Mouse (Mus musculus) CH12.LX (cell line): ENCODE data around the gene Trim10. TPM values are rescaled to one million over a fixed set of nuclear protein-coding genes. Genes with fewer than 3 reads are reported as not detected.

Experiments
- DNase-seq: peaks from one replicate; pipeline ENCODE4 v3.0.0-alpha.2; 2013; ENCODE audit errors: extremely low read depth
- H3K27ac ChIP-seq: 2 replicates; pipeline ENCODE4 v1.5.1; 2012; ENCODE audit warnings: low read depth, mild to moderate bottlenecking, control low read depth, moderate library complexity; ENCODE audit not compliant: insufficient read depth
- H3K27me3 ChIP-seq: replicated peaks from 2 replicates; pipeline ENCODE3; 2012; ENCODE audit warnings: inconsistent platforms
- H3K36me3 ChIP-seq, 2 experiments: replicated peaks in 1 of 2; 2 replicates each; pipeline versions ENCODE3 to v1.6.1; 2012; ENCODE audit warnings: inconsistent platforms in 1 of 2, low read length in 1 of 2, mild to moderate bottlenecking in 1 of 2, mixed read lengths in 1 of 2, moderate library complexity in 1 of 2; ENCODE audit not compliant: control insufficient read depth in 1 of 2, insufficient read depth in 1 of 2
- H3K4me1 ChIP-seq, 2 experiments: 2 replicates each; pipeline ENCODE4 v1.6.1; 2012; ENCODE audit warnings: inconsistent platforms in 1 of 2, moderate library complexity in 1 of 2; ENCODE audit not compliant: insufficient read depth in 2 of 2, control insufficient read depth in 1 of 2
- H3K4me2 ChIP-seq: 2 replicates; pipeline ENCODE4 v1.6.1; 2012; ENCODE audit warnings: low read depth, mild to moderate bottlenecking, control low read depth; ENCODE audit not compliant: poor library complexity, insufficient read depth, severe bottlenecking
- H3K4me3 ChIP-seq, 3 experiments: fragments of 150-350 bp in 1 of 3; sonication (generic) in 1 of 3; replicated peaks in 1 of 3; 2 replicates each; pipeline versions ENCODE3 to v1.5.1; 2011 to 2012; ENCODE audit warnings: low read depth in 2 of 3, low read length in 2 of 3, mild to moderate bottlenecking in 2 of 3, moderate library complexity in 2 of 3, control low read depth in 1 of 3, improper control_type of control experiment in 1 of 3, inconsistent platforms in 1 of 3, mixed read lengths in 1 of 3; ENCODE audit not compliant: poor library complexity in 1 of 3
- H3K79me2 ChIP-seq: replicated peaks from 2 replicates; pipeline ENCODE4 v1.6.1; 2012; ENCODE audit warnings: mild to moderate bottlenecking, moderate library complexity; ENCODE audit not compliant: control insufficient read depth, poor library complexity, insufficient read depth, severe bottlenecking; ENCODE audit errors: extremely low read depth
- H3K9ac ChIP-seq: 2 replicates; pipeline ENCODE4 v1.6.1; 2012; ENCODE audit warnings: low read depth, mild to moderate bottlenecking, control low read depth, moderate library complexity; ENCODE audit not compliant: insufficient read depth
- H3K9me3 ChIP-seq: replicated peaks from 2 replicates; pipeline ENCODE3; 2012; ENCODE audit warnings: low read length, inconsistent platforms, mixed read lengths
- BHLHE40 ChIP-seq: IDR thresholded peaks from 2 replicates; pipeline ENCODE4 v1.6.1; 2011; ENCODE audit warnings: mild to moderate bottlenecking, low read depth, low read length, improper control_type of control experiment
- E2F4 ChIP-seq: IDR thresholded peaks from 2 replicates; pipeline ENCODE4 v1.6.1; 2011; ENCODE audit warnings: low read depth, low read length, improper control_type of control experiment; ENCODE audit not compliant: insufficient replicate concordance
- ELF1 ChIP-seq: IDR thresholded peaks from 2 replicates; pipeline ENCODE4 v1.6.1; 2014; ENCODE audit warnings: low read depth, mild to moderate bottlenecking, inconsistent platforms, low read length, improper control_type of control experiment
- EP300 ChIP-seq: IDR thresholded peaks from 2 replicates; pipeline ENCODE4 v1.6.1; 2011; ENCODE audit warnings: low read length, improper control_type of control experiment
- ETS1 ChIP-seq: conservative IDR thresholded peaks from 2 replicates; pipeline ENCODE4 v1.6.1; 2012; ENCODE audit warnings: low read depth, mild to moderate bottlenecking, inconsistent platforms, low read length, improper control_type of control experiment, moderate library complexity
- GABPA ChIP-seq: IDR thresholded peaks from 2 replicates; pipeline ENCODE4 v1.6.1; 2012; ENCODE audit warnings: low read depth, low read length, improper control_type of control experiment, inconsistent platforms; ENCODE audit not compliant: insufficient replicate concordance
- HCFC1 ChIP-seq: IDR thresholded peaks from 2 replicates; pipeline ENCODE4 v1.6.1; 2012; ENCODE audit warnings: low read depth, mild to moderate bottlenecking, inconsistent platforms, low read length, improper control_type of control experiment
- IRF4 ChIP-seq: IDR thresholded peaks from 2 replicates; pipeline ENCODE4 v1.6.1; 2014; ENCODE audit warnings: low read depth, mild to moderate bottlenecking, inconsistent platforms, low read length, improper control_type of control experiment
- JUN ChIP-seq: IDR thresholded peaks from 2 replicates; pipeline ENCODE4 v1.6.1; 2011; ENCODE audit warnings: low read depth, mild to moderate bottlenecking, low read length, improper control_type of control experiment, moderate library complexity; ENCODE audit not compliant: insufficient read depth
- JUND ChIP-seq: conservative IDR thresholded peaks from 2 replicates; pipeline ENCODE4 v1.6.1; 2011; ENCODE audit warnings: low read depth, low read length, improper control_type of control experiment
- KAT2A ChIP-seq: IDR thresholded peaks from 2 replicates; pipeline ENCODE4 v1.6.1; 2012; ENCODE audit warnings: low read length, improper control_type of control experiment, inconsistent platforms; ENCODE audit not compliant: insufficient replicate concordance
- MAFK ChIP-seq: IDR thresholded peaks from 2 replicates; pipeline ENCODE4 v1.6.1; 2011; ENCODE audit warnings: low read length, improper control_type of control experiment; ENCODE audit not compliant: insufficient replicate concordance
- MAX ChIP-seq: IDR thresholded peaks from 2 replicates; pipeline ENCODE4 v1.6.1; 2011; ENCODE audit warnings: low read length, improper control_type of control experiment
- MAZ ChIP-seq: IDR thresholded peaks from 2 replicates; pipeline ENCODE4 v1.6.1; 2012; ENCODE audit warnings: low read depth, mild to moderate bottlenecking, inconsistent platforms, low read length, improper control_type of control experiment, moderate library complexity
- MEF2A ChIP-seq: IDR thresholded peaks from 2 replicates; pipeline ENCODE4 v1.6.1; 2014; ENCODE audit warnings: low read depth, mild to moderate bottlenecking, inconsistent platforms, low read length, improper control_type of control experiment, borderline replicate concordance
- MXI1 ChIP-seq: IDR thresholded peaks from 2 replicates; pipeline ENCODE4 v1.6.1; 2011; ENCODE audit warnings: mild to moderate bottlenecking, low read depth, low read length, improper control_type of control experiment
- MYC ChIP-seq: IDR thresholded peaks from 2 replicates; pipeline ENCODE4 v1.6.1; 2011; ENCODE audit warnings: low read depth, mild to moderate bottlenecking, improper control_type of control experiment, low read length
- NELFE ChIP-seq: IDR thresholded peaks from 2 replicates; pipeline ENCODE4 v1.6.1; 2011; ENCODE audit warnings: low read depth, low read length, improper control_type of control experiment
- NRF1 ChIP-seq: IDR thresholded peaks from 2 replicates; pipeline ENCODE4 v1.6.1; 2014; ENCODE audit warnings: low read depth, mild to moderate bottlenecking, inconsistent platforms, low read length, improper control_type of control experiment, moderate library complexity
- PAX5 ChIP-seq: IDR thresholded peaks from 2 replicates; pipeline ENCODE4 v1.6.1; 2012; ENCODE audit warnings: low read length, inconsistent platforms, mixed read lengths
- RCOR1 ChIP-seq: conservative IDR thresholded peaks from 2 replicates; pipeline ENCODE4 v1.6.1; 2012; ENCODE audit warnings: low read depth, mild to moderate bottlenecking, inconsistent platforms, low read length, improper control_type of control experiment
- TCF12 ChIP-seq: IDR thresholded peaks from 2 replicates; pipeline ENCODE4 v1.6.1; 2014; ENCODE audit warnings: low read depth, mild to moderate bottlenecking, inconsistent platforms, low read length, improper control_type of control experiment
- UBTF ChIP-seq: IDR thresholded peaks from 2 replicates; pipeline ENCODE4 v1.6.1; 2012; ENCODE audit warnings: low read depth, mild to moderate bottlenecking, inconsistent platforms, low read length, improper control_type of control experiment, moderate library complexity
- USF2 ChIP-seq: conservative IDR thresholded peaks from 2 replicates; pipeline ENCODE4 v1.6.1; 2011; ENCODE audit warnings: low read depth, low read length, improper control_type of control experiment
- ZC3H11A ChIP-seq: IDR thresholded peaks from 2 replicates; pipeline ENCODE4 v1.6.1; 2012; ENCODE audit warnings: low read depth, mild to moderate bottlenecking, inconsistent platforms, low read length, improper control_type of control experiment
- ZKSCAN1 ChIP-seq: IDR thresholded peaks from 2 replicates; pipeline ENCODE4 v1.6.1; 2012; ENCODE audit warnings: low read depth, inconsistent platforms, low read length, improper control_type of control experiment, borderline replicate concordance
- ZMIZ1 ChIP-seq: IDR thresholded peaks from 2 replicates; pipeline ENCODE4 v1.6.1; 2012; ENCODE audit warnings: low read depth, mild to moderate bottlenecking, inconsistent platforms, low read length, improper control_type of control experiment
- dilution Hi-C: fragments of 300-500 bp; cut with MboI; formaldehyde crosslinking; loops from 2 replicates; pipeline ENCODE4 v1.14.3; 2020; ENCODE audit warnings: low sequenced_read_pairs; ENCODE audit not compliant: extremely low pct_unique_long_range_greater_than_20kb, extremely low pct_ligation_motif_present
- in situ Hi-C: fragments of 300-500 bp; cut with MboI; formaldehyde crosslinking; loops from 3 replicates; pipeline ENCODE4 v1.14.3; 2019; ENCODE audit warnings: low sequenced_read_pairs, low pct_ligation_motif_present, low pct_unique_long_range_greater_than_20kb, mixed read lengths
- polyA plus RNA-seq: library from polyadenylated mRNA; unstranded; fragments of >175 nt; gene quantifications from 2 replicates; pipeline ENCODE4 v1.2.1, GENCODE M21; 2012; ENCODE audit warnings: low read depth; ENCODE audit not compliant: insufficient read length
- total RNA-seq, 2 experiments: library from RNA; depleted of rRNA; stranded (reverse); fragments of 300-350 nt in 1 of 2; fragments of >200 nt in 1 of 2; gene quantifications; 2 replicates each; pipeline ENCODE4 v1.2.3; 2012 to 2014

The Trim10 gene
- total and polyA plus RNA-seq, 3 experiments, result not detected

GRCm38 (mm10) chr17:36844725-36845124, 24.6 kb upstream of the Trim10 start:
- Histone ChIP-seq H3K4me3 (no peak overlapping the region), H3K4me1 (peaks cover 4 to 50% of the 10 kb centered on the region in 2 experiments), H3K9ac (no peak overlapping the region), H3K4me2 (no peak overlapping the region), H3K9me3 (no peaks in the 10 kb centered on the region), H3K36me3 (peaks cover 12 to 75% of the 10 kb centered on the region in 2 experiments), H3K27me3 (no peaks in the 10 kb centered on the region), H3K27ac (no peak overlapping the region), H3K79me2 (no peaks in the 10 kb centered on the region; the same call in 1 of the 2 replicates)
- in situ Hi-C loops (no loop called here), dilution Hi-C loops (no loop called here)
- DNase-seq, result no peak
- TF ChIP-seq ETS1 (no peak), BHLHE40 (no peak), ELF1 (no peak), ZKSCAN1 (no peak), JUND (no peak), MAX (no peak), PAX5 (no peak), MYC (no peak), GABPA (no peak), KAT2A (no peak), MAZ (no peak), USF2 (no peak), NELFE (no peak), RCOR1 (no peak), E2F4 (no peak), IRF4 (no peak), EP300 (no peak), HCFC1 (no peak), NRF1 (no peak)
- TF ChIP-seq, all 38 proteins: peak for 0

GRCm38 (mm10) chr17:36848911-36849310, 20.5 kb upstream of the Trim10 start:
- Histone ChIP-seq H3K4me3 (no peak overlapping the region), H3K79me2 (no peaks in the 10 kb centered on the region; the same call in 1 of the 2 replicates), H3K4me1 (peaks cover 0 to 27% of the 10 kb centered on the region in 2 experiments; a peak in 2 of 4 replicates), H3K9ac (no peak overlapping the region), H3K27me3 (no peaks in the 10 kb centered on the region), H3K4me2 (no peak overlapping the region), H3K9me3 (no peaks in the 10 kb centered on the region), H3K27ac (no peak overlapping the region), H3K36me3 (peaks cover 32 to 80% of the 10 kb centered on the region in 2 experiments)
- dilution Hi-C loops, result no loop called here
- no peak for TF ChIP-seq IRF4
- no peak for TF ChIP-seq KAT2A
- no peak for TF ChIP-seq HCFC1
- no peak for TF ChIP-seq ZC3H11A
- no peak for TF ChIP-seq UBTF
- TF ChIP-seq JUND, result no peak
- no peak for TF ChIP-seq MEF2A
- TF ChIP-seq MYC, result no peak
- TF ChIP-seq MXI1, result no peak
- no peak for TF ChIP-seq TCF12
- no peak for TF ChIP-seq ZMIZ1
- TF ChIP-seq PAX5, result no peak
- TF ChIP-seq GABPA, result no peak
- TF ChIP-seq NRF1, result no peak
- no peak for TF ChIP-seq JUN
- no peak for TF ChIP-seq MAFK
- in situ Hi-C loops, result no loop called here
- DNase-seq, result no peak
